Mouse (Mus musculus) bone marrow macrophage, adult 2 months (primary cell): ENCODE measurements at regions not wholly inside any gene's neighbourhood (a gene's known extent, or its start where the extent isn't known, plus 50 kb on each side); places are given as distances from the start of the nearest gene placed in this dataset.

Experiments used
- H3K27ac ChIP-seq: 2 replicates; pipeline ENCODE4 v1.5.1; 2012; ENCODE audit warnings: low read depth, low read length; ENCODE audit not compliant: insufficient read depth
- H3K4me1 ChIP-seq: 2 replicates; pipeline ENCODE4 v1.6.1; 2012; ENCODE audit warnings: low read length; ENCODE audit not compliant: control insufficient read depth, insufficient read depth
- H3K4me3 ChIP-seq: 2 replicates; pipeline ENCODE4 v1.5.1; 2012; ENCODE audit warnings: mild to moderate bottlenecking, low read length, moderate library complexity; ENCODE audit not compliant: insufficient read depth
- CTCF ChIP-seq: IDR thresholded peaks from 2 replicates; pipeline ENCODE4 v1.5.1; 2012; ENCODE audit warnings: low read depth, mild to moderate bottlenecking, low read length, moderate library complexity
- POLR2A ChIP-seq: IDR thresholded peaks from 2 replicates; pipeline ENCODE4 v1.6.1; 2012; ENCODE audit warnings: mild to moderate bottlenecking, low read depth, low read length, borderline replicate concordance

DNA sequence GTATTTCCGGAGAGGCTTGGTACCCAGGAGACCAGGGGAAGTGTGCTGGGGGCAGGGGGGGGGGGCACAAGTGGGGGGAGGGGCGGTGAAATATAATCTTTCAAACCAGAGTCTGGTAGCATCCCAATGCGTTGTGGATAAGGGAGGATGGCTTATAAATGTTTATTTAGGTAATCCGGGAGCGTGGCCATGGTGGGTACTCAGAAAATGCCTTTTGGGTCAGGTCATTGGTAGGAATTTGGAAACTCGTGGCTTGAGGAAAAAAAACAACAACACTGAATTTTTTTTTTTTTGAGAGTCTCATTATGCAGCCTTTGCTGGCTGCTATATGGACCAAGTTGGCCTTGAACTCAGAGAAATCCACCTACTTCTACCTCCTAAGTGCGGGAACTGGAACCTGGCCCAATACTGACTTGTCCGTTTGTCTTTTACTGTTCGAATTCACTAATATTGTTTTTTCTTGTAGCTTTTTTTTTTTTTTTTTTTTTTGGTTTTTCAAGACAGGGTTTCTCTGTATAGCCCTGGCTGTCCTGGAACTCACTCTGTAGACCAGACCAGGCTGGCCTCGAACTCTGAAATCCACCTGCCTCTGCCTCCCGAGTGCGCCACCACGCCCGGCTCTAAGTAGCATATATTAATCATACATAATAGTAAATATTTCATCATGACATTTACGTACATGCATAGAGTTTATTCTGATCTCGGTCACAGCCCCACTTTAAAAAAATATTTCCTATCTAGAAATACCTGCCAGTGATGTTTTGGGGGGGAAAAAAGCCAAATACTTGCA is 52.8 kb upstream of the Pim1 start:
- Histone ChIP-seq H3K4me3 (peak overlapping the region; percentile 71), H3K4me1 (peaks cover 47% of the 10 kb centered on the region), H3K27ac (peak overlapping the region; percentile 39)
- no peak for TF ChIP-seq POLR2A
- TF ChIP-seq CTCF = no peak

DNA sequence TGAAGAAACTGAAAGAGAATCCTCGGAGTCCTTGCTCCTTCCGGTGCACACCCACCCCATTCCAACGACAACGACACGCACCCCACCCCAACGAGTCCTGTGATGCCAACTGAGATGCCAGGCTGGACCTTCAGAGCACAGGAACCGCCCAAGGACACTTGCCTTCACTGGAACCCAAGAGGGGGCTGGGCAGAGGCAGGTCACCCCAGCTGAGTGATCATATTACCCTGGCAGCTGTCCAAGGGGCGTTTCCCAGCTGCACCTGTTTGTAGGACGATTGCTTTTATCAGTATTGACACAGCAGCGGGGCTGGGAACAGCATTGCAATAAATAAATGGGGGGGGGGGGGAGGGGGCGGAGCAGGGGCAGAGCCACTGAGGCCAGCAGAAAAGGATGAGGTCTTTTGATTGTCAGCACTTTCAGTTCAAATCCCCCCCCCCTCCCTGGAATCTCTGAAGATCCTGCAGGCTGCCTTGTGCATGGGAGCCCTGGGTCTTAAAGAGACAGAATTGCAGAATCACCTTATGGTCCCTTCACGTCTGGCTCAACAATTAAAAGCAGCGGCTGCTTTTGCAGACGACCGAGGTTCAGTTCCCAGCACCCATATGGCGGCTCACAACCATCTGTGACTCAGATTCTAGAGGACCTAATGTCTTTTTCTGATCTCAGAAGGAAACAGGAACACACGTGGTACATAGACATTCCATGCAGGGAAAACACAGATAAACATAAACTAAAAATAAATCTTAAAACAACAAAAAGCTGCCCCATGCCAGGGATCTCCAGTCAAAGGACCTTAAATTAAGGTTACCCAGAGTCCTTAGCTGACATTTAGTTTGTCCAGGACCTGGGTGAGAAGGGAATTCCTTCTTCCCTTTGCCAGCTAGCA is 52.0 kb upstream of the Pim1 start:
- TF ChIP-seq POLR2A = no peak
- H3K4me1 ChIP-seq = peaks cover 40% of the 10 kb centered on the region
- H3K27ac ChIP-seq = no peak overlapping the region
- no peak overlapping the region for H3K4me3 ChIP-seq

DNA sequence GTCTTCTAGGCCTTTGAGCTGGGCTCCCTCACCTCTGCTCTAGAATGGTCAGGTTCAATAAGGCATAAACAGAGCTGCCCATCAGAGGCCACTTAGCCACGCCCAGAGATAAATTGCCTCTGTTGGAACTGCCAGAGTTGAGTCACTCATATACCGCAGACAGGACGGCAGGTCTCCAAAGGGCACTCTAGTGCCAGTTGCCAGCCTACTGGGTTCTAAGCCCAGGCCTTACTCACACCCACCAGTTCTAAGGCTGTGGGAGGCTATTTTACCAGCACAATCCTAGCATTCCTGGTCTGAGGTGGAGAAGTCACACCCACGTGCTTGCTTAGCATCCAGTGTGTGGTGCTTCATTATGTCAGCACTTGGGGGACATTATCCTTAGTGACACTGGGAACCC is 50.6 kb upstream of the Pim1 start:
- H3K4me3 ChIP-seq = no peak overlapping the region
- H3K27ac ChIP-seq = no peak overlapping the region
- TF ChIP-seq POLR2A = no peak
- TF ChIP-seq CTCF = no peak
- peaks cover 36% of the 10 kb centered on the region for H3K4me1 ChIP-seq

DNA sequence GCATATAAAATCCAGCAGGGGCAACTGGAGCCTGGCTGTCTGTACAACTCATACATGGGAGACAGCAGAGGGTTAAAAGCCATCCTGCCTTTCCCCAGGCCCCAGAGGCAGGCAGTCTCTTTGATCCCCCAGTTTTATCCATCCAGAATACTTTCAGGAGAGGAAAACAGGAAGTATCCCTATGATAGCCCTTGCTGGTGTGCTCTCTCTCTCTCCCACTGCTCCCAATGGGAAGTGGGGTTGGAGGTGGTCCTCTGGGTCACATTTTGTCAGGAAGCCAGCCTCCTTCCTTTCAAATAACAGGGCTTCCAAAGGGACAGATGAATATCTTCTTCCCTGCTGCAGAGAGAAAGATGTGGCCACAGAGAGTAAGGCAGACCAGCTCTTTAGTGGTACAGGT is 50.1 kb upstream of the Pim1 start:
- Histone ChIP-seq H3K4me3 (no peak overlapping the region), H3K27ac (no peak overlapping the region), H3K4me1 (peaks cover 36% of the 10 kb centered on the region)
- TF ChIP-seq CTCF = no peak
- TF ChIP-seq POLR2A = no peak
